Mouse (Mus musculus): ENCODE results near the gene Wdr70.

DNA sequence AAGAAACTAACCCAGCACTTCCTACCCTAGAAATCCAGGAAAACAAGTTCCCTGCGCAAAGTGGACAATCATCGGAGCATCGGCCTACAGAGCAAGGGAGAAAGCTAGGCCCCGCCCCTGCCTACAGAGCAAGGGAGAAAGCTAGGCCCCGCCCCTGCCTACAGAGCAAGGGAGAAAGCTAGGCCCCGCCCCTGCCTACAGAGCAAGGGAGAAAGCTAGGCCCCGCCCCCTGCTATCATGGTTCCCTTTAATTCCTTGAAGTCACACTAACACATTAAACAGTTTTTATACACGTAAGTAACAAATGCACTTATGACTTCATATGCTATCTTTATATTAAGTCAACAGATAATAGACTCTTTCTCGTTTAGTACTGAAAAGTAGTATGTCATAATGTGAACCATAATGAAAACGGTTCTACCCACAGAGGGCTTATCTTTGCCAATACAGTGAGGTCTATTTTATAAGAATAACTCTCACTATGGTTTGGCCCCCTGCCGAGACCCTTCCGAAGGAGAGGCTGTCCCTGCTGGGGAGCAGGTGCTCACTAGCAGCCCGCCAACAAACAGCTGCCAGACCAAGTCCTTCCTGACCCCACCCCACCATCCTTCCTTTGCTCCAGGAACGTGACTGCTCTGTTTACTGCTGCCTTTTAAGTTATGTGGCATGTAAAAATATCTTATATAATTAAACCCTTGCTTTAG is 100.0 kb downstream of the Wdr70 start:
- TF ChIP-seq CTCF (IDR thresholded peaks at IDR 0.05; ENCODE audit: extremely low read depth, insufficient read length, insufficient replicate concordance, low read depth, low read length) = no peak
- no peak for TF ChIP-seq POLR2A (IDR thresholded peaks at IDR 0.05; ENCODE audit: low read depth, low read length)
